Mouse (Mus musculus) granulocyte monocyte progenitor cell, adult 5-6 weeks (primary cell): Measurements from ENCODE around the gene Midn. TPM values are rescaled to one million over a fixed set of nuclear protein-coding genes. Genes with fewer than 3 reads are reported as not detected.

Source experiments
- ATAC-seq: replicated peaks from 2 replicates; pipeline ENCODE4 v1.8.0; 2016; ENCODE audit warnings: mild to moderate bottlenecking, moderate TSS enrichment, inconsistent platforms; ENCODE audit not compliant: poor library complexity, severe bottlenecking
- total RNA-seq, 2 experiments: library from RNA; stranded (forward) in 1 of 2; stranded (reverse) in 1 of 2; fragments of 200-712, 200-1000 nt in 1 of 2; fragments of >200 nt in 1 of 2; fragmentation: Nextera tagmentation in 1 of 2; gene quantifications; 2 replicates each; pipeline ENCODE4 v1.2.3; 2014 to 2017

Gene Midn
- total RNA-seq, 2 experiments from 2014 or later, result 17.4 to 26.7 TPM

- peak; percentile 70 for ATAC-seq
These were observed 19.5 kb downstream of the Midn start for GRCm38 (mm10) chr10:80167460-80168037.

- peak; percentile 19 for ATAC-seq
These were observed 20.1 kb downstream of the Midn start for GRCm38 (mm10) chr10:80168038-80168661.

GRCm38 (mm10) chr10:80169070-80169469 lies 21.0 kb downstream of the Midn start:
- no peak for ATAC-seq

- ATAC-seq, result no peak
These were observed 21.6 kb downstream of the Midn start for GRCm38 (mm10) chr10:80169651-80170050.

GRCm38 (mm10) chr10:80170052-80170451 lies 22.0 kb downstream of the Midn start:
- ATAC-seq, result no peak

- ATAC-seq, result no peak
These were observed 22.5 kb downstream of the Midn start for GRCm38 (mm10) chr10:80170601-80171021.

GRCm38 (mm10) chr10:80171252-80171651 lies 23.2 kb downstream of the Midn start:
- ATAC-seq, result no peak

- no peak for ATAC-seq
These were observed 23.9 kb downstream of the Midn start for GRCm38 (mm10) chr10:80171760-80172526.

GRCm38 (mm10) chr10:80172527-80173292 lies 24.6 kb downstream of the Midn start, which contains the start of gene 1600002K03Rik:
Gene 1600002K03Rik (plus strand): TSS chr10:80172944.
- ATAC-seq, result peak; percentile 69

GRCm38 (mm10) chr10:80173358-80173757 lies 25.3 kb downstream of the Midn start:
- ATAC-seq, result no peak

- ATAC-seq, result no peak
These were observed 26.0 kb downstream of the Midn start for GRCm38 (mm10) chr10:80173955-80174640.

- peak; percentile 24 for ATAC-seq
These were observed 26.6 kb downstream of the Midn start for GRCm38 (mm10) chr10:80174705-80175104.

GRCm38 (mm10) chr10:80175536-80176269 lies 27.6 kb downstream of the Midn start:
- 0 out of 2 replicates have a peak, but pooled peaks have one; percentile 10 for ATAC-seq

GRCm38 (mm10) chr10:80176270-80176834 lies 28.3 kb downstream of the Midn start:
- no peak for ATAC-seq

- no peak for ATAC-seq
These were observed 29.6 kb downstream of the Midn start for GRCm38 (mm10) chr10:80177441-80178279.

- 0 out of 2 replicates have a peak, but pooled peaks have one; percentile 5 for ATAC-seq
These were observed 31.3 kb downstream of the Midn start, which contains the start of gene Efna2 for GRCm38 (mm10) chr10:80179068-80180051. Gene Efna2 (plus strand): TSS chr10:80179482.

- ATAC-seq, result no peak
These were observed 32.2 kb downstream of the Midn start for GRCm38 (mm10) chr10:80180288-80180687.
